Mouse (Mus musculus) lung, embryonic 14.5 days (tissue): Measurements from ENCODE around the gene Rheb. TPM values are rescaled to one million over a fixed set of nuclear protein-coding genes. Genes with fewer than 3 reads are reported as not detected.
A peak's percentile ranks its signal among the peaks of the same experiment; 100 is the strongest.

Experiments
- ATAC-seq: fragments of 200-750 bp; cut with Nextera tagmentation; 2 replicates; pipeline ENCODE4 v1.8.0; 2017; ENCODE audit warnings: mild to moderate bottlenecking, moderate TSS enrichment, moderate library complexity; ENCODE audit not compliant: insufficient read depth
- DNase-seq: peaks from one replicate; pipeline ENCODE4 v3.0.0-alpha.2; 2015
- H3K27ac ChIP-seq: fragments of 300-500 bp; sonication (generic); 2 replicates; pipeline ENCODE4 v1.5.1; 2014; ENCODE audit warnings: low read depth, mild to moderate bottlenecking, moderate library complexity
- H3K27me3 ChIP-seq: fragments of 300-500 bp; sonication (generic); 2 replicates; pipeline ENCODE4 v1.6.1; 2014; ENCODE audit warnings: low read length, control low read depth; ENCODE audit not compliant: insufficient read depth
- H3K36me3 ChIP-seq: fragments of 300-500 bp; sonication (generic); 2 replicates; pipeline ENCODE4 v1.6.1; 2014; ENCODE audit warnings: control low read depth; ENCODE audit not compliant: insufficient read depth
- H3K4me1 ChIP-seq: fragments of 300-500 bp; sonication (generic); 2 replicates; pipeline ENCODE4 v1.6.1; 2014; ENCODE audit warnings: antibody characterized with exemption, control low read depth; ENCODE audit not compliant: insufficient read depth
- H3K4me2 ChIP-seq: fragments of 300-500 bp; sonication (generic); 2 replicates; pipeline ENCODE4 v1.6.1; 2014; ENCODE audit warnings: mild to moderate bottlenecking
- H3K4me3 ChIP-seq: fragments of 300-500 bp; sonication (generic); 2 replicates; pipeline ENCODE4 v1.5.1; 2014; ENCODE audit warnings: low read depth, low read length
- H3K9ac ChIP-seq: fragments of 300-500 bp; sonication (generic); 2 replicates; pipeline ENCODE4 v1.6.1; 2014
- H3K9me3 ChIP-seq: fragments of 300-500 bp; sonication (generic); 2 replicates; pipeline ENCODE4 v1.6.1; 2016; ENCODE audit warnings: low read depth, low read length, control low read depth
- CTCF ChIP-seq: IDR thresholded peaks from 2 replicates; pipeline ENCODE4 v1.5.1; 2016; ENCODE audit warnings: antibody characterized with exemption, low read depth
- WGBS: fragments of 180-500 bp; shearing (Covaris S2); extraction: QIAGEN DNeasy Blood & Tissue Kit; methylation state at CpG from one replicate; pipeline ENCODE4 v1.1.7; 2014; 5-methylcytosine and 5-hydroxymethylcytosine counted together
- polyA plus RNA-seq: library from polyadenylated mRNA; unstranded; fragments of >200 nt; fragmentation: Nextera tagmentation; extraction: Ambion mirVana; gene quantifications from 2 replicates; pipeline ENCODE4 v1.2.1, GENCODE M21; 2014

The Rheb gene
- polyA plus RNA-seq, 1 experiment from 2014 or later, result 198 TPM

DNA sequence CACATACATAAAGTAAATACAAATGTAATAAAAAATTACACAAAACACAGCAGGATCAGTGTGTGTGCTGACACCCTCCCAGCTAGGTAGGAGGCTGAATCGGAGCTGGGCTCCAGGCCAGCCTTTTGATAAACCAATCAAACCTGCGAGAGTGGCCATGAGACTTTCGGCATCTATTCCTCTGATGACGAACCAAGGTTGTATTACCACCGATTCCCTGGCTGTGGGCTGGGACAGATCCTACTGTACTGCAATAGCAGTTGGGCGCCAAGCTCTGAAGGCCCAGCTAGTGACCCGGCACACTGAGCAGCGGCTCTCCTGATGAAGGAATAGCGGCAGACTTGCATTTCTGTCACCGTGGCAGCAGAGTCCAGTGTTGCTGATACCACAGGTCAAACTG is 43.8 kb downstream of the Rheb start:
- H3K4me2 ChIP-seq, result no peak overlapping the region
- no peak overlapping the region for H3K9ac ChIP-seq
- TF ChIP-seq CTCF, result no peak
- no peaks in the 10 kb centered on the region for H3K4me1 ChIP-seq
- no peaks in the 10 kb centered on the region for H3K27me3 ChIP-seq
- WGBS, result 60% methylated on average over 10 of the region's 10 CpGs
- no peaks in the 10 kb centered on the region for H3K9me3 ChIP-seq
- DNase-seq, result peak; percentile 10
- peaks cover 11% of the 10 kb centered on the region for H3K36me3 ChIP-seq
- no peak overlapping the region for H3K27ac ChIP-seq
- no peak overlapping the region for H3K4me3 ChIP-seq
- ATAC-seq, result no peak

DNA sequence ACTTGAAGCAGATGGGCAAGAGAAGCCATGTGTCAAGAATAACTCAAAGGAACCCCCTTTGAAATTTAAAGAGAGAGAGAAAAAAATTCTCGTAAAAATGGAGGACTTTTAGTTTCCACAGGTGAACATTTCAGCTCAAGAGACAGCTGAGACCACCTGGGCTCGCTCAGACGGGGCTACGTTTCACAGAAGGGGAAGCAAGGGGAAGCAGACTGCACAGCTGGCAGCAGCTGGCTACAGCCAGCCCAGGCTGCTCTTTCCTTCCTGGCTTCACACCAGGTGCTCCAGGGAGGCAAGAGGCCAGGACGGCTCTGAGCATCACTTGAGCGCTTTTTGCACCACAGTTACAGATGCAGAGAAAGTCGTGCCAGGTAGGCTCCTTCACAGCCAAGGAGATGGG is 44.6 kb downstream of the Rheb start:
- TF ChIP-seq CTCF, result no peak
- WGBS, result 47% methylated on average over 7 of the region's 7 CpGs

DNA sequence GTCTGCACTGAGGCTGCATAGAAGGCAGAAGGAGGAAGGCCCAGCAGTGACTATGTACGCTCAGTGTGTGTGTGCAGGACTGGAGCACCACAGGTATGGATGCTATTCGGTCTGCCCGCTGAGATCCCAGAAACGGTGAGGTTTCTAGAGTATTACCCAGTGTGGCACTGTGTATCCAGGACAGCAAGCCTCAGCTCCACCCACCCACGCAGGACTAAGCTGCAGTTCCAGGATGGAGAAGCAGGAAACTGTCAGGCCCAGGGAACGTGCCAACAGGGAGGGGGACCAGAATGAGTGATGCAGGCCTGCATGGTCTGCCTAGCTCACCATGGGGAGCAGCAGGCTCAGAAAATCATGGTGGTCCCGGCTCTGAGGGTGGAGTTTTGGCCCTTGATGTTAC is 49.5 kb downstream of the Rheb start:
- DNase-seq, result no peak
- no peaks in the 10 kb centered on the region for H3K36me3 ChIP-seq
- TF ChIP-seq CTCF, result no peak
- no peak overlapping the region for H3K27ac ChIP-seq
- no peak overlapping the region for H3K4me3 ChIP-seq
- no peak overlapping the region for H3K4me2 ChIP-seq
- 60% methylated on average over 7 of the region's 7 CpGs for WGBS
- no peaks in the 10 kb centered on the region for H3K4me1 ChIP-seq
- no peaks in the 10 kb centered on the region for H3K27me3 ChIP-seq
- H3K9ac ChIP-seq, result no peak overlapping the region
- ATAC-seq, result no peak
- H3K9me3 ChIP-seq, result no peaks in the 10 kb centered on the region

More for the DNA sequence above, 44.6 kb downstream of the Rheb start:
- no peak overlapping the region for H3K4me2 ChIP-seq
- ATAC-seq (no peak), DNase-seq (no peak)
- no peaks in the 10 kb centered on the region for H3K4me1 ChIP-seq
- no peak overlapping the region for H3K4me3 ChIP-seq
- no peaks in the 10 kb centered on the region for H3K27me3 ChIP-seq
- H3K27ac ChIP-seq, result no peak overlapping the region
- H3K9ac ChIP-seq, result no peak overlapping the region
- peaks cover 5% of the 10 kb centered on the region for H3K36me3 ChIP-seq
- H3K9me3 ChIP-seq, result no peaks in the 10 kb centered on the region

DNA sequence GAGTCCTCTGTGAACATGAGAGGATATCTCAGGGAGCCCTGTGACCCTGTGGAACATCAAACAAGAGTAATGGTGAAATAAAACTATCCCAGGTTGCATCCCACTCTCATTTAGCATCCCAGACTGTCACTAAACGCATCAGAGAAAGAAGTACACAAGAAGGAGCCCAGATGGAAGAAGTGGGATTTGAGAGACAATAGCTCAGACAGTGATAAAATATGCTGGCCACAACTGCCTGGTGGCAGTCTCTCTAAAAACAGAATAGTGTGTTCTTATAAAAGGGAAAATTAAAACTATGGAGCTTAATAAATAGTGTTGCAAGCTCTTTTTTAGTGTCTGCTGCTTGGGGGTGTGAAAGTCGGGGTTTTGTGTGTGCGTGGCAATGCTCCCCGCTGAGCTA is 59.5 kb downstream of the Rheb start:
- Histone ChIP-seq H3K4me3 (no peak overlapping the region), H3K4me2 (no peak overlapping the region), H3K9me3 (no peaks in the 10 kb centered on the region), H3K36me3 (no peaks in the 10 kb centered on the region), H3K27me3 (0 out of 2 replicates have a peak, but pooled peaks cover 3% of the 10 kb centered on the region), H3K4me1 (no peaks in the 10 kb centered on the region), H3K27ac (no peak overlapping the region), H3K9ac (no peak overlapping the region)
- WGBS, result 86% methylated on average over 4 of the region's 4 CpGs
- DNase-seq (no peak), ATAC-seq (no peak)
- TF ChIP-seq CTCF, result no peak

DNA sequence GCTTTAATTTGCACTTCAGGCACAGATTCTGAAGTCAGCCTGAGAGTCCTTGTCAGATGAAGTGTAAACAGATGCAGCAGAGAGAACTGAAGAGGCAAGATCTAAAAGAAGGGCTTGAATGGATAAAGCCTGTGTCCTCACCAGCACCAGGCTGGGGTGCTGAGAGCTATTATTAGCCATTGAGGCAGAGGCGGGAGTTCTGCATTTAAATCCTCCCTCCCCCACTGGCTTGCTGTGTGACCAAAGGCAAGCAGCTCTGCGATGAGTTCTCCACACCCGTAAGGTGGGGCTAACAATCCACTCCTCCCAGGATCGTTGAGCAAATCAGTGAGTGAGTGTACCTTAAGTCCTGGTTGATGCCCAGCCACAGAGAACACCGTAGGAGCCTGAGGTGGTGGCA is 61.4 kb downstream of the Rheb start:
- ATAC-seq, result no peak
- H3K27ac ChIP-seq, result no peak overlapping the region
- no peak overlapping the region for H3K4me2 ChIP-seq
- no peak overlapping the region for H3K4me3 ChIP-seq
- H3K4me1 ChIP-seq, result no peaks in the 10 kb centered on the region
- H3K27me3 ChIP-seq, result 0 out of 2 replicates have a peak, but pooled peaks cover 6% of the 10 kb centered on the region
- H3K9ac ChIP-seq, result no peak overlapping the region
- no peaks in the 10 kb centered on the region for H3K9me3 ChIP-seq
- WGBS, result 21% methylated on average over 5 of the region's 5 CpGs
- DNase-seq, result no peak
- TF ChIP-seq CTCF, result no peak
- H3K36me3 ChIP-seq, result no peaks in the 10 kb centered on the region

DNA sequence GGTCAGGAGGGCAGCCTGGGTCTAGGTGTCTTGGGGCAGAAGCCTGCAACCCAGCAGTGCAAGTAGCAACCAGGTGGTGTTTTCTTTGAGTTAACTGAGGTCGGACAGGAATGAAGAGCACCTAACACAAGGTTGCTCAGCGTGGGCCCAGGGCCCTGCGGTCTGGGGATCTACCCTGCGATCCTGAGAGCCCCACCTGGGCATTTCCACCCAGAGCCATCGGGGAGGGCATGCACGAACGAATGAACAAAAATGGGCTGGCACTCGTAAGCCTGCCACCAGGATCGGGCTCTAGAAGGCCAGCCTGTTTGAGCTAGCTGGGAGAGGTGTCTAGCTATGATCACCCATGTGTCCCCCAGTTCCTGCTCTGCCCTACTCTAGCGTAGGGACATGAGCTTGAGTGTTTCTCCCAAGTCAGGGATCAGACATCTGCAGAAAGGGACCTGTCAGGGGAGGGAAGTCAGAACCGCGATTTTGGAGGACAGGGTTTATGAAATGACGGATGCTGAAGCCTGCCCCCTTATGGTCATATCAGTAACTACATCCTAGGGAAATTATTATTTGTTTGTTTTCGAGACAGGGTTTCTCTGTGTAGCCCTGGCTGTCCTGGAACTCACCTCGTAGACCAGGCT is 62.4 kb downstream of the Rheb start:
- H3K9ac ChIP-seq, result no peak overlapping the region
- peak; percentile 77 for TF ChIP-seq CTCF
- ATAC-seq, result peak; percentile 41; the same call in 1 of the 2 replicates
- H3K4me2 ChIP-seq, result no peak overlapping the region
- H3K36me3 ChIP-seq, result no peaks in the 10 kb centered on the region
- no peak overlapping the region for H3K4me3 ChIP-seq
- no peaks in the 10 kb centered on the region for H3K9me3 ChIP-seq
- H3K27ac ChIP-seq, result no peak overlapping the region
- WGBS, result 45% methylated on average over 15 of the region's 15 CpGs
- 0 out of 2 replicates have a peak, but pooled peaks cover 6% of the 10 kb centered on the region for H3K27me3 ChIP-seq
- no peaks in the 10 kb centered on the region for H3K4me1 ChIP-seq
- peak; percentile 77 for DNase-seq

DNA sequence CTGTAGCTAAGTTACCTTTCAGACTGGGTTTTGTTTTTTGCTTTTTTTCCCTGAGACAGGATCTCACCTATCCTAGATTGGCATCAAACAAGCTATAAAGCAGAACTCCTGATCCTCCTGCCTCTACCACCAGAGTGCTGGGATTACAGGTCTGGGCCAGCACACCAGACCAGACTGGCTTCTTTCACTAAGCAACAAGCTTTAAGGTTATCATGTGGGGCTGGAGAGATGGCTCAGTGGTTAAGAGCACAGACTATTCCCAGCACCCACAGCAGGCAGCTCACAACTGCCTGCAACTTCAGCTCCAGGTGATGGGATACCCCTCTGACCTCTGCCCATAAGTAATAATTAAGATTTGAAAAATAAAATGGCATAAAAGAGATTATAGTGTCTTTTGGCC is 63.1 kb downstream of the Rheb start:
- Histone ChIP-seq H3K9ac (no peak overlapping the region), H3K27me3 (0 out of 2 replicates have a peak, but pooled peaks cover 6% of the 10 kb centered on the region), H3K9me3 (no peaks in the 10 kb centered on the region), H3K27ac (no peak overlapping the region), H3K4me1 (no peaks in the 10 kb centered on the region), H3K36me3 (no peaks in the 10 kb centered on the region), H3K4me3 (no peak overlapping the region), H3K4me2 (no peak overlapping the region)
- TF ChIP-seq CTCF, result no peak
- ATAC-seq (no peak), DNase-seq (no peak)

DNA sequence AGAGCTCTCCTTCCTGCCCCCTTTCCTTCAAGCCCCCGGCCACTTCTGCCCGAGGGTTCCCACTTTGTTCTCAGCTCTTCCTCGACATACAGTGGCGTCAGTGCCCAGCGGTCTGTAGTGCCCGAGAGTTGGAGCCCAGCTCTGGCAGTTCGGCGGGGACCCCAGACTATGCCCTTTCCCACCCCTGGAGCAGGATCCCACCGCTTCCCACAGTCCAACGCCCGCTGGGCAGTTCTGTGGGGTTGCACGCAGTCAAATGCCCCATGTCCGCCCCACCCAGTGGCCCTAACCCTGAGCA is 63.6 kb downstream of the Rheb start:
- no peak for DNase-seq
- no peak for TF ChIP-seq CTCF

More for the DNA sequence above, 63.6 kb downstream of the Rheb start:
- no peak for ATAC-seq
- H3K9me3 ChIP-seq, result no peaks in the 10 kb centered on the region
- no peaks in the 10 kb centered on the region for H3K36me3 ChIP-seq
- WGBS, result 36% methylated on average over 13 of the region's 13 CpGs
- no peak overlapping the region for H3K27ac ChIP-seq
- H3K27me3 ChIP-seq, result 0 out of 2 replicates have a peak, but pooled peaks cover 6% of the 10 kb centered on the region
- H3K9ac ChIP-seq, result no peak overlapping the region
- no peak overlapping the region for H3K4me3 ChIP-seq
- peak overlapping the region; percentile 27; the same call in 1 of the 2 replicates for H3K4me2 ChIP-seq
- H3K4me1 ChIP-seq, result no peaks in the 10 kb centered on the region
